Mouse (Mus musculus): ENCODE measurements around the gene Pde11a. TPM values are rescaled to one million over a fixed set of nuclear protein-coding genes. Genes with fewer than 3 reads are reported as not detected.

The Pde11a gene
- total RNA-seq, 2 experiments from 2014 or later, result 14.2 to 18.9 TPM

GRCm38 (mm10) chr2:76320336-76320735 lies 18.2 kb downstream of the Pde11a start:
- no peak for DNase-seq

DNA sequence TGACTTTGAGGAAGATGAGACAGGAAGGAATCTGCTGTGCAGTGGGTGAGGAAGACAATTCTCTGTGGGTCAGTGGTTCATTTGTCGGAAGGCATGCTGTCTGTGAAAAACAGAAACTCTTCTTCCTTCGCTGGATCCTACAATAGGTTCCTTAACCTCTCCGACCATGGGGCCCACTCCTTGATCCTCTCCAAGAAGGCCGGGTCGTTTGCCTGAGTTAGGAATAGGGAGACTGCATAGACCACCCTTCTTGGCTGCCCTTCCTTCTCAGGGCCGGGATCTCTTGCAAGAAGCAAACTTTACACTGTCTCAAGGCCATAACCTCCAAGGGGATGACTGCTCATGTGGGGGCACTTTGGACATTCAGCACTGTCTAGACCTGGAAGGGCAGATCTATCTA lies 19.3 kb downstream of the Pde11a start:
- no peak for DNase-seq

- no peak for DNase-seq
Observed at GRCm38 (mm10) chr2:76287671-76288070, 50.9 kb downstream of the Pde11a start.

GRCm38 (mm10) chr2:76286288-76286740 lies 52.3 kb downstream of the Pde11a start:
- DNase-seq, result no peak

DNA sequence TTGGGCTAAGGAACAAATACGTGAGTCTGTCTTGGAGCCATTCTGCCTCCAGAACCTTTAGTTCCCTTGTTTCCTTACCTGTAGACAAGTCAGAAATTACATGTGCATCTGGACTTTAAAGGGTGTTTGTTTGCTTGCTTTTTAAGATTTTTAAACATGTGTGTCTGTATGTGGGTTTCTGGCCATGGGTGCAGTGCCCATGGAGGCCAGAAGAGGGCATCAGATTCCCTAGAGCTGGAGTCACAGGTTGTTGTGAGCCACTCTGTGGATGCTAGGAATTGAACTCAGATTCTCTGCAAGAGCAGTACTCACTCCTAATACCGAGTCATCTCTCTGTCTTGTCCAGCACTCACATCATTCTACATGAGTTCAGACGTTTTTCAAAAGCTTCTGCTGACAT lies 53.4 kb downstream of the Pde11a start:
- DNase-seq, result no peak

- DNase-seq, result peak; percentile 83 to 87
Observed at GRCm38 (mm10) chr2:76283378-76284132, 55.0 kb downstream of the Pde11a start.

DNA sequence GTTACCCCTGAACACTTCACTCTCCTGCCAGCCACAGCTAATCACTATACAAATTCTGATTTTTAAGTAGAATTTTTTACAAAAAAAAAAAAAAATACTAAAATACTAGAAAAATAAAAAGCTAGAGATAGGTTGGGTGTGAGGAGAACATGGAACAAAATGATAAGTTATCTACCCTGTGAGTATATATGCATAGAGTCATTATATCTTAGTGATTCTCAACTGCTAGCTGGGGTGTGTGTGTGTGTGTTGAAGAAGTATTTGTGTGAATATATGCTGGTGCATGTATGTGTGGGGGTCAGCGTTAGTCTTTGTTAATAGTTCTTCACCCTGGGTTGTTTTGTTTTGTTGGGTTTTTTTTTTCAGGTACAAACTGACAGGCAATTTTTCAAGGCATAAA lies 69.1 kb downstream of the Pde11a start:
- DNase-seq, result no peak

GRCm38 (mm10) chr2:76267335-76267734 lies 71.2 kb downstream of the Pde11a start:
- no peak for DNase-seq

DNA sequence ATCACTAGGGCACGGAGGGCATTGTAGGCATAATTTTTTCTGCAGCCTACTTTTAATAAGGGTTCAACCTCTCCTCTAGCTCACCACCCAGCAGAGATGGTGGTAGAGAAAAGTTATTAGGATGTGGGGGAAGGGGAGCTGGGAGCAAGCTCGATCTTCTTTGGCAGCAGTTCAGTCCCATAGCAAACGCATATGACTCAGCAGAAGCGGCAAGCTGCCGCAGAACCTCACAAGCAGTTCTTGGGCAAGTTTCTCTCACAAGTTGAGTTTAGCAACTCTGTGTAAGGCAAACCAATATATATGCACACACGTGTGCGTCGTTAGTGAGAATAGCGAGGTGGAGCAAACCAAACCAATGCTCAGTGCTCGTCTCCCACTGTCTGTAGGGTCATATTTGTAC lies 72.0 kb downstream of the Pde11a start:
- DNase-seq, result peak; percentile 33 to 44

DNA sequence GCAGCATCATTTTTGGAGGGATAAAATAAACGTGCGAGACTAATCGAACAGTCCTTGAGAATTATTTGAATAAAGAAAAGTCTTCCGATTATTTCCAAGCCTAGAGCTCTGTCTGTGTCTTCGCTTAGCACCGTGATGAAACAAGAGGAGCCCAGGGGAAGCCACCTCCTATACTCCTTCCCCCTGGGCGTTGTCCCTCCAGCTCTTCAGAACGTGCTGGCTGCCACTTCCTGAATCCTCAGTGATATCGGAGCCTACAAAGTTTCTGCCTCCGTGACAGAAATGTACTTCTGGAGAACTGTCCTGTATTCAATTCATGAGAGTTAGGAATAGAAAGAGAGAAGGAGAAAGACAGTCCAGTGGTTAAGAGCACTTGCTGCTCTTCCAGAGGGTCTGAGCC lies 74.3 kb downstream of the Pde11a start:
- DNase-seq, result no peak

DNA sequence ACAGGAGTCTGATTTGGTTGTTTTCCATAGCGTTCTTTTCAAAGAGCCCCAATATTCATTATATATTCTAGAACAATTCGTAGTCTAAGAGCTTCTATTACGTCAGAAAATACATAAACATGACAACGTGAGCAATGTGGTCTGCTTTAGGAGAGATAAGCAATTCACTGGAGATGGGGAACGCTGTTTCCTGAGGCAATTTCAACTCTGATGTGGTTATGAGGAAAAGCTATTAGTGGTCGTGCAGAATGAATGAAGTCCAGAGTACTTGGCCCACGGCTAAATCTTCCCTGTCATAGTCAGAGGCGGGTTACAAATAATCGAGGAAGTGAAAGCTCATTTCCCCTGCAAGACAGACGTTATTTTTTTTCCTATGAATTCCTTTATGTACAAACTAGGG lies 75.9 kb downstream of the Pde11a start:
- DNase-seq, result no peak

GRCm38 (mm10) chr2:76254833-76255232 lies 83.7 kb downstream of the Pde11a start:
- DNase-seq, result peak; percentile 60 to 65

DNA sequence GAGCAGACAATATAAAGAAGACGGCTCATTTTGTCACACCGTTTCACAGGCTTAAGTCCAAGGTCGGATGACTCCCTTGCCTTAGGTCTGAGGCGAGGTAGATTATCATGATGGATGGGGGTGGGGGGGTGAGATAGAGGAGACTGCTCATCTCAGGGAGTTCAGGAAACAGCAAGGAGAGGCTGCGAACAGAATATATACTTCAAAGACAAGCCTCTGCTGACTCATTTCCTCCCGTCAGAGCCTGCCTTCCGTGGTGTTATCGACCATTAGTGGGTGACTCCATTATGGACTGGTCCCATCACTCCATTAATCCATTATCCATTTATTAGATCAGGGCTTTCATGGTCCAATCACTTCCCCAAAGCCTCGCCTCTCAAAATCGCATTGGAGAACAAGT lies 87.2 kb downstream of the Pde11a start:
- no peak for DNase-seq

- no peak for DNase-seq
Observed at GRCm38 (mm10) chr2:76248242-76248641, 90.3 kb downstream of the Pde11a start.

GRCm38 (mm10) chr2:76239175-76239574 lies 99.4 kb downstream of the Pde11a start:
- DNase-seq, result no peak

- no peak for DNase-seq
Observed at GRCm38 (mm10) chr2:76238496-76238895, 100.1 kb downstream of the Pde11a start.

GRCm38 (mm10) chr2:76237638-76238420 lies 100.7 kb downstream of the Pde11a start:
- no peak for DNase-seq

- no peak for DNase-seq
Observed at GRCm38 (mm10) chr2:76220364-76221108, 118.0 kb downstream of the Pde11a start.

DNA sequence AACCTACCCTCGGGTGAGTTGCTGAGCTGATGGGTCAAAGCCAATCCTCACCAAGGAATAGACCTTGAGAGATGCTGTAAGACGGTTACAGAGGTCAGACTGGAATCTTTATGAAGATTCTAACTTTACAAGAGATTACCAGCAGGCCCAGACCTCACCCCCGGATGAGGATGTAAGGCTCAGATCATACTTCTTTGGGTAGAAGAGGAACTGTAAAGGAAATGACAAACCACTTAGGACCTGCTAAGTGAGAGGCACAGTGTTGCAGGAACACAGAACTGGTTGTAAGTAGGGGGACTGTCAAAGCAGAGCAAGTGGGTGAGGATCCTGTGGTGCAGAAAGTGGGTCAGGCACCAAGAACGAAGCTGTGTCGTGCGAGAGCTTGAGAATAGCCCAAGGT lies 119.0 kb downstream of the Pde11a start:
- no peak for DNase-seq

DNA sequence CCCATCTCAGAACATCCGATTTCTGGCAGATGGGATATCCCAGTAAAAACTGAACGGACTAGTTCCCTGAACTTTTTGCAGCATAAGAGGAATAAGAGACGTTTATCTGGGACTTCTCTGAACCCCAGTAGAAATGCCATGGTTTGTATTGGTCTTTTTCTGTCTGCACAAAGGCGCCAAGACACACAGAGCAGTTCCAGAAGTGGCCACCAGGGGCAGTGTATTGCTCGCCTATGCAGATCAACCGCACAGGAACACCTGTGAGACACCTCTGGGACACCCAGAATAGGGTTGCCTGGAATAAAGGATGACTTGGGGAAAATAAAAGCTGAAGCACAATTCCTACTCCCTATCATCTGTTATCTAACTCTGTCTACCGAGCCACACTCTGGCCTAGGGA lies 122.4 kb downstream of the Pde11a start:
- no peak for DNase-seq

DNA sequence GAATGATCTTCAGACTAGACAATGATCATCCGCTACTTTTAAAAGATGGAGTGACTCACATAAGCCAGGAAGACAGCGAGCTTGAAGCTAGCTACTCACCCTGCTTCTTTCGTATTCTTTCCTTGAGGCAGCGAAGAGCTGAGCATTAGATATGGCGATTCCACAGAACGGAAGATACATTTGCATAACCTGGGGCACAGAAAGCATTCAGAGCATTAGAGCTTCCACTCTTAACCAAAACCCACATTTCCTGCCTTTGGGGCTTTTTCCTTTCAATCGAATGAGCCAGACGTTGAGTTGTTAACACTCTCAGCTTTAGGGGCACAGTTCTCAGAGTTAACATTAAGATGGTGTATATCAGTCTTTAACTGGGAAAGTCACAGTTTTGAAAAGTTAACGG lies 123.4 kb downstream of the Pde11a start:
- no peak for DNase-seq

GRCm38 (mm10) chr2:76185126-76185525 lies 153.4 kb downstream of the Pde11a start:
- no peak for DNase-seq

DNA sequence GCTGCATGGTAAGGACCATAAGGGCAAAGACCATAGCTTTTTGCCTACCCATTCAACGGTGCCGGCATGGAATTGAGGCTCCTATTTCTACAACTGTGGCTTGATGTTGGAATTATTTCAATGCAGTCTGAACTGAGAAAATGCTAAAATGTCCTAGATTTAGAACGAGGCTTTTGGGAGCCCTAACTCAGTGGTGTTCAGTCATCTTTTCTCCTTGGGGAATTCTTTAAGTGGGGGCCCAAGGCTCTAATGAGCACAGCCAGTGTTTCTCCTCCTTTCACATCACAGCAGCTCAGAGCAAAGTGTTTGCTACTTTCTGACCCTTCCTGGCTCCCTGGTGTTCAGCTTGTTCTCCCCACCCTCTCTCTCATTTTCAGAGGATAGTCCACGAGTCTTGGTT lies 175.8 kb downstream of the Pde11a start:
- DNase-seq, result no peak
